Mouse (Mus musculus) E14TG2a.4 (cell line): ENCODE measurements around the gene Atp8a1.

Source experiments
- CTCF ChIP-seq: conservative IDR thresholded peaks from 2 replicates; pipeline ENCODE4 v1.5.1; 2014; ENCODE audit warnings: low read length
- NANOG ChIP-seq: IDR thresholded peaks from 2 replicates; pipeline ENCODE4 v1.6.1; 2014; ENCODE audit warnings: borderline replicate concordance, low read length, mixed read lengths
- POU5F1 ChIP-seq: IDR thresholded peaks from 2 replicates; pipeline ENCODE4 v1.6.1; 2014; ENCODE audit warnings: low read length, borderline replicate concordance

GRCm38 (mm10) chr5:67828356-67828755, 18.9 kb downstream of the Atp8a1 start:
- TF ChIP-seq CTCF (no peak), NANOG (no peak), POU5F1 (no peak)
